Mouse (Mus musculus) lung, embryonic 16.5 days (tissue): ENCODE measurements around the gene Cyp4x1. TPM values are rescaled to one million over a fixed set of nuclear protein-coding genes. Genes with fewer than 3 reads are reported as not detected.
"Not testable (repeated sequence)": the region's sequence is repeated elsewhere in the genome, so short reads cannot be mapped to it uniquely, and the experiment has no call there.

ENCODE experiments used
- ATAC-seq: fragments of 200-750 bp; cut with Nextera tagmentation; 2 replicates; pipeline ENCODE4 v1.8.0; 2017; ENCODE audit warnings: low read depth, mild to moderate bottlenecking, moderate library complexity
- H3K27ac ChIP-seq: fragments of 300-500 bp; sonication (generic); 2 replicates; pipeline ENCODE4 v1.5.1; 2014; ENCODE audit warnings: mild to moderate bottlenecking, control low read depth, low read length
- H3K27me3 ChIP-seq: fragments of 300-500 bp; sonication (generic); 2 replicates; pipeline ENCODE4 v1.6.1; 2014; ENCODE audit warnings: low read depth, low read length, mixed read lengths; ENCODE audit not compliant: control insufficient read depth, insufficient read depth
- H3K36me3 ChIP-seq: fragments of 300-500 bp; sonication (generic); 2 replicates; pipeline ENCODE4 v1.6.1; 2014; ENCODE audit warnings: low read length; ENCODE audit not compliant: control insufficient read depth, insufficient read depth
- H3K4me1 ChIP-seq: fragments of 300-500 bp; sonication (generic); replicated peaks from 2 replicates; pipeline ENCODE4 v1.6.1; 2014; ENCODE audit warnings: low read length, mixed read lengths; ENCODE audit not compliant: control insufficient read depth, insufficient read depth
- H3K4me2 ChIP-seq: fragments of 300-500 bp; sonication (generic); 2 replicates; pipeline ENCODE4 v1.6.1; 2014; ENCODE audit warnings: low read depth, low read length, control low read depth
- H3K4me3 ChIP-seq: fragments of 300-500 bp; sonication (generic); 2 replicates; pipeline ENCODE4 v1.5.1; 2014; ENCODE audit warnings: mild to moderate bottlenecking, low read length, control low read depth
- H3K9ac ChIP-seq: fragments of 300-500 bp; sonication (generic); 2 replicates; pipeline ENCODE4 v1.6.1; 2014; ENCODE audit warnings: low read length, control low read depth
- H3K9me3 ChIP-seq: fragments of 300-500 bp; sonication (generic); 2 replicates; pipeline ENCODE4 v1.6.1; 2016; ENCODE audit warnings: low read length; ENCODE audit not compliant: control insufficient read depth
- WGBS: fragments of 180-500 bp; shearing (Covaris S2); extraction: QIAGEN DNeasy Blood & Tissue Kit; methylation state at CpG from one replicate; pipeline ENCODE4 v1.1.7; 2014; 5-methylcytosine and 5-hydroxymethylcytosine counted together
- polyA plus RNA-seq: library from polyadenylated mRNA; unstranded; fragments of >200 nt; fragmentation: Nextera tagmentation; extraction: Ambion mirVana; gene quantifications from 2 replicates; pipeline ENCODE4 v1.2.1, GENCODE M21; 2015

The Cyp4x1 gene
- polyA plus RNA-seq, result not detected in 2 replicates

GRCm38 (mm10) chr4:115133621-115134295 is at the start of gene Cyp4x1:
Cyp4x1 (minus strand) TSS chr4:115134281.
- H3K4me2 ChIP-seq, result no peak within 1 kb of the TSS
- 3% methylated on average over 29 of the region's 29 CpGs for WGBS
- no peak for ATAC-seq

GRCm38 (mm10) chr4:115176201-115176600 is 42.1 kb upstream of the Cyp4x1 start:
- ATAC-seq, H3K27ac ChIP-seq, H3K9me3 ChIP-seq: not testable (repeated sequence)

More at GRCm38 (mm10) chr4:115133621-115134295, at the start of gene Cyp4x1:
- H3K4me3 ChIP-seq, result no peak within 1 kb of the TSS
- H3K27ac ChIP-seq, result no peak within 1 kb of the TSS
- no peak within 1 kb of the TSS for H3K9ac ChIP-seq
- no peaks in the 10 kb centered on the region for H3K36me3 ChIP-seq
- peaks cover 10% of the 10 kb centered on the region for H3K27me3 ChIP-seq
- no peaks in the 10 kb centered on the region for H3K4me1 ChIP-seq
- H3K9me3 ChIP-seq, result no peaks in the 10 kb centered on the region

GRCm38 (mm10) chr4:115174694-115175353 is 40.7 kb upstream of the Cyp4x1 start:
- 45% methylated on average over 1 of the region's 1 CpGs for WGBS

More at GRCm38 (mm10) chr4:115176201-115176600, 42.1 kb upstream of the Cyp4x1 start:
- not testable (repeated sequence) for H3K4me1 ChIP-seq, H3K9ac ChIP-seq, H3K27me3 ChIP-seq, H3K4me3 ChIP-seq, H3K36me3 ChIP-seq, H3K4me2 ChIP-seq

GRCm38 (mm10) chr4:115158963-115159362 is 24.9 kb upstream of the Cyp4x1 start:
- H3K27ac ChIP-seq, H3K4me3 ChIP-seq, H3K9me3 ChIP-seq, H3K4me1 ChIP-seq, ATAC-seq, H3K27me3 ChIP-seq, H3K9ac ChIP-seq, H3K4me2 ChIP-seq, H3K36me3 ChIP-seq: not testable (repeated sequence)
- 62% methylated on average over 3 of the region's 3 CpGs for WGBS

More at GRCm38 (mm10) chr4:115174694-115175353, 40.7 kb upstream of the Cyp4x1 start:
- Histone ChIP-seq H3K4me3 (no peak overlapping the region), H3K36me3 (no peaks in the 10 kb centered on the region), H3K9ac (no peak overlapping the region), H3K27me3 (no peaks in the 10 kb centered on the region), H3K27ac (no peak overlapping the region), H3K9me3 (no peaks in the 10 kb centered on the region), H3K4me1 (no peaks in the 10 kb centered on the region), H3K4me2 (no peak overlapping the region)
- ATAC-seq, result no peak

GRCm38 (mm10) chr4:115154723-115155122 is 20.6 kb upstream of the Cyp4x1 start:
- H3K4me1 ChIP-seq, result no peaks in the 10 kb centered on the region
- H3K36me3 ChIP-seq, result no peaks in the 10 kb centered on the region
- 88% methylated on average over 2 of the region's 2 CpGs for WGBS
- ATAC-seq, result no peak
- H3K4me3 ChIP-seq, result no peak overlapping the region
- no peak overlapping the region for H3K27ac ChIP-seq
- no peaks in the 10 kb centered on the region for H3K9me3 ChIP-seq
- no peak overlapping the region for H3K9ac ChIP-seq
- H3K4me2 ChIP-seq, result no peak overlapping the region
- H3K27me3 ChIP-seq, result no peaks in the 10 kb centered on the region

GRCm38 (mm10) chr4:115134296-115134630 is 182 bp upstream of the Cyp4x1 start:
- Histone ChIP-seq H3K4me1 (no peaks in the 10 kb centered on the region), H3K36me3 (no peaks in the 10 kb centered on the region), H3K9ac (no peak overlapping the region), H3K27ac (no peak overlapping the region), H3K9me3 (no peaks in the 10 kb centered on the region), H3K4me3 (no peak overlapping the region), H3K4me2 (no peak overlapping the region), H3K27me3 (peaks cover 10% of the 10 kb centered on the region)
- 24% methylated on average over 7 of the region's 7 CpGs for WGBS
- no peak for ATAC-seq

GRCm38 (mm10) chr4:115133085-115133484 is 996 bp downstream of the Cyp4x1 start:
- no peak for ATAC-seq
- Histone ChIP-seq H3K4me1 (no peaks in the 10 kb centered on the region), H3K27ac (no peak overlapping the region), H3K4me2 (no peak overlapping the region), H3K27me3 (peaks cover 10% of the 10 kb centered on the region), H3K4me3 (no peak overlapping the region), H3K36me3 (no peaks in the 10 kb centered on the region), H3K9me3 (no peaks in the 10 kb centered on the region), H3K9ac (no peak overlapping the region)
- WGBS, result 5% methylated on average over 5 of the region's 5 CpGs

GRCm38 (mm10) chr4:115124713-115125112 is 9.4 kb downstream of the Cyp4x1 start:
- Histone ChIP-seq H3K9ac (no peak overlapping the region), H3K36me3 (no peaks in the 10 kb centered on the region), H3K27ac (no peak overlapping the region), H3K27me3 (no peaks in the 10 kb centered on the region), H3K9me3 (no peaks in the 10 kb centered on the region), H3K4me2 (no peak overlapping the region), H3K4me3 (no peak overlapping the region), H3K4me1 (no peaks in the 10 kb centered on the region)
- ATAC-seq, result no peak

- Histone ChIP-seq H3K4me3 (no peak overlapping the region), H3K4me1 (no peaks in the 10 kb centered on the region), H3K9ac (no peak overlapping the region), H3K9me3 (no peaks in the 10 kb centered on the region), H3K27me3 (no peaks in the 10 kb centered on the region), H3K36me3 (no peaks in the 10 kb centered on the region), H3K27ac (no peak overlapping the region), H3K4me2 (no peak overlapping the region)
- ATAC-seq, result no peak
- WGBS, result 46% methylated on average over 2 of the region's 2 CpGs
Observed at GRCm38 (mm10) chr4:115123507-115123906, 10.6 kb downstream of the Cyp4x1 start.
